Mouse (Mus musculus): ENCODE results near the gene Sap30bp. TPM values are rescaled to one million over a fixed set of nuclear protein-coding genes. Genes with fewer than 3 reads are reported as not detected.

Gene Sap30bp
- total and polyA plus RNA-seq, 3 experiments: 72.2 to 275 (median 167) TPM

DNA sequence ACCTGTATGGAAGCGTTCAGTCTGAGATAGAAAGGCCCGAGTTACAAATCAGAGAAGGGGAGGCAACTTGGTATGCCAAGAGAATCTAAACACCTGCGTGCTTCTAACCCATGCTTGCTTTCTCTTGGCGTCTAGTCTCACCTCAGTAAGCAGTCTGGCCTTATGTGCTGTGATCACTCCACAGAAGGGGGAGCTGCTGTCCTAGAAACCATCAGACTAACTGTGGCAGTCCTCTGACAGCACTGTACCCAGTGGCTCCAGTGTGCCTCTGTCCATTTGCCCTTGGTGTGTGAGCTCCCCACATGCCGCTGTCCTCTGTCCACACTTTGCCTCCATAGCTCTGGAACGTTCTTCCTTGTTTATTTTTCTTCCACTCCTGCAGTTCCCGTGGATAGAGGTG, 8.9 kb downstream of the Sap30bp start:
- Histone ChIP-seq H3K36me3 (replicated peaks in 1 of 2; ENCODE audit: control insufficient read depth in 1 of 2, insufficient read depth in 1 of 2, low read length in 1 of 2) (peaks cover 78 to 97% of the 10 kb centered on the region in 2 experiments), H3K4me2 (ENCODE audit: insufficient read depth, low read depth, poor library complexity, severe bottlenecking) (no peak overlapping the region), H3K4me1 (ENCODE audit: control insufficient read depth in 1 of 2, insufficient read depth in 2 of 2) (no peaks in the 10 kb centered on the region), H3K9ac (ENCODE audit: insufficient read depth, low read depth) (no peak overlapping the region), H3K79me2 (replicated peaks; ENCODE audit: control insufficient read depth, extremely low read depth, insufficient read depth, poor library complexity, severe bottlenecking) (peaks cover 3% of the 10 kb centered on the region; the same call in 1 of the 2 replicates), H3K4me3 (replicated peaks in 1 of 3; ENCODE audit: low read depth in 2 of 3, low read length in 2 of 3, poor library complexity in 1 of 3) (no peak overlapping the region), H3K27me3 (replicated peaks) (no peaks in the 10 kb centered on the region), H3K9me3 (replicated peaks; ENCODE audit: low read length) (no peaks in the 10 kb centered on the region), H3K27ac (ENCODE audit: insufficient read depth, low read depth) (no peak overlapping the region)
- dilution Hi-C loops (cut with MboI; ENCODE audit: extremely low pct_ligation_motif_present, extremely low pct_unique_long_range_greater_than_20kb, low sequenced_read_pairs): no loop called here
- DNase-seq (ENCODE audit: extremely low read depth): no peak
- in situ Hi-C loops (cut with MboI; ENCODE audit: low pct_ligation_motif_present, low pct_unique_long_range_greater_than_20kb, low sequenced_read_pairs): no loop called here
- TF ChIP-seq MXI1 (IDR thresholded peaks at IDR 0.05; ENCODE audit: low read depth, low read length) (no peak), ZMIZ1 (IDR thresholded peaks at IDR 0.05; ENCODE audit: low read depth, low read length) (no peak), RAD21 (IDR thresholded peaks at IDR 0.05; ENCODE audit: low read depth, low read length) (no peak; the same call in none of the 2 replicates), MYC (IDR thresholded peaks at IDR 0.05; ENCODE audit: low read depth, low read length) (no peak), SIN3A (IDR thresholded peaks at IDR 0.05; ENCODE audit: low read length) (no peak), CTCF (conservative IDR thresholded peaks at IDR 0.05 in 1 of 2, IDR thresholded peaks at IDR 0.05 in 1 of 2; ENCODE audit: low read depth in 2 of 2, low read length in 2 of 2) (peak in 1 of 2 experiments; percentile 21; a peak in 2 of 4 replicates), JUN (IDR thresholded peaks at IDR 0.05; ENCODE audit: insufficient read depth, low read depth, low read length) (no peak)

DNA sequence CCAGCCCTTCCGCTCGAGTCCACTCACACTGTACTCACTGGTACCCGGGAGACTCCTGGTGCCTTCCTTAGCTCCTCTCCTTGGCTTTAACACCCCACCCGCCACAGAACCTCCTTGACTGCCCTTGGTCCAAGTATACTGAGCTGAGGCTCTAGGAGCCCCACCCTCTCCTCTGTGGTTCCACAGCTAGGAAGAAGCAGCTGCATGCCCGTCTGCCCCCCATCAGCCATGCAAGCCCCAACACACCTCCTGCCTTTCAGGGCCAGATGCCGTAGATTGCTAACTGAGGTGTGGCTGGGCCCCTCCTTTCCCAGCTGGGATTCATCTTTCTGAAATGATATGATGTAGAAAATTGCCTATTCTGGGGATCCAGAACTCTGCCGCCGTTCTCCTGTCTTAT, 12.2 kb downstream of the Sap30bp start:
- Histone ChIP-seq H3K27ac (ENCODE audit: insufficient read depth, low read depth) (no peak overlapping the region), H3K9me3 (replicated peaks; ENCODE audit: low read length) (no peaks in the 10 kb centered on the region), H3K27me3 (replicated peaks) (no peaks in the 10 kb centered on the region), H3K79me2 (replicated peaks; ENCODE audit: control insufficient read depth, extremely low read depth, insufficient read depth, poor library complexity, severe bottlenecking) (0 out of 2 replicates have a peak, but pooled peaks cover 2% of the 10 kb centered on the region), H3K4me1 (ENCODE audit: control insufficient read depth in 1 of 2, insufficient read depth in 2 of 2) (no peaks in the 10 kb centered on the region), H3K4me2 (ENCODE audit: insufficient read depth, low read depth, poor library complexity, severe bottlenecking) (no peak overlapping the region), H3K36me3 (replicated peaks in 1 of 2; ENCODE audit: control insufficient read depth in 1 of 2, insufficient read depth in 1 of 2, low read length in 1 of 2) (peaks cover 83 to 98% of the 10 kb centered on the region in 2 experiments), H3K4me3 (replicated peaks in 1 of 3; ENCODE audit: low read depth in 2 of 3, low read length in 2 of 3, poor library complexity in 1 of 3) (no peak overlapping the region), H3K9ac (ENCODE audit: insufficient read depth, low read depth) (no peak overlapping the region)
- dilution Hi-C loops (cut with MboI; ENCODE audit: extremely low pct_ligation_motif_present, extremely low pct_unique_long_range_greater_than_20kb, low sequenced_read_pairs) (no loop called here), in situ Hi-C loops (cut with MboI; ENCODE audit: low pct_ligation_motif_present, low pct_unique_long_range_greater_than_20kb, low sequenced_read_pairs) (no loop called here)
- TF ChIP-seq MAZ (IDR thresholded peaks at IDR 0.05; ENCODE audit: low read depth, low read length) (no peak), SMC3 (IDR thresholded peaks at IDR 0.05; ENCODE audit: low read depth, low read length) (no peak), MXI1 (IDR thresholded peaks at IDR 0.05; ENCODE audit: low read depth, low read length) (no peak), MYC (IDR thresholded peaks at IDR 0.05; ENCODE audit: low read depth, low read length) (no peak), POLR2AphosphoS2 (IDR thresholded peaks at IDR 0.05; ENCODE audit: low read depth, low read length) (no peak), POLR2A (IDR thresholded peaks at IDR 0.05; ENCODE audit: low read depth, low read length) (no peak), ETS1 (conservative IDR thresholded peaks at IDR 0.05; ENCODE audit: low read depth, low read length) (no peak), ZNF384 (IDR thresholded peaks at IDR 0.05; ENCODE audit: low read depth, low read length) (no peak), TBP (conservative IDR thresholded peaks at IDR 0.05; ENCODE audit: low read depth, low read length) (no peak), CHD1 (IDR thresholded peaks at IDR 0.05; ENCODE audit: low read depth, low read length) (no peak), MEF2A (IDR thresholded peaks at IDR 0.05; ENCODE audit: borderline replicate concordance, low read depth, low read length) (no peak)
- no peak for DNase-seq (ENCODE audit: extremely low read depth)
